Mouse (Mus musculus): ENCODE data around the gene Dlec1. TPM values are rescaled to one million over a fixed set of nuclear protein-coding genes. Genes with fewer than 3 reads are reported as not detected.

The Dlec1 gene
- polyA plus RNA-seq, 1 experiment: 0.16 TPM

DNA sequence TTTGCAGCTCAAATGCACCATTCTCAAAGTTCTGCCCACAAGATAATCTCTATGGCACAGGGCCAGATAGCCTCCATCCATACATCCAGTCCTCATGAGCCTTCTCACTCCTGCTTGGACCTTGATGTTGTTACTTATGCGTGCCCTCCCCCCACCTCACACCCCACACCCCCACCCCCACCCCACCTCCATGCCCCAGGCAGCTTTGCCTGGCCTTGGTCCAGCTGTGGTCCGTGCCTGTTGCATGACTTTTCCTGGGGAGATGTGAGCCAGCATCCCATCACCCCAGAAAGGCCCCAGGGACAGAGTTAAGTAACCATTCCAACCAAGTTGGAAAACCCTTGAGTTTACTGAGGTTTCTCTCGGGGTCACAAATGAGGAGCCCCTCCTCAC is 17.9 kb downstream of the Dlec1 start:
- no peak overlapping the region for H3K27ac ChIP-seq (ENCODE audit: insufficient read depth, low read depth, low read length)
- no peak overlapping the region for H3K4me3 ChIP-seq (ENCODE audit: low read depth, low read length)
- 54% methylated on average over 3 of the region's 3 CpGs for WGBS

DNA sequence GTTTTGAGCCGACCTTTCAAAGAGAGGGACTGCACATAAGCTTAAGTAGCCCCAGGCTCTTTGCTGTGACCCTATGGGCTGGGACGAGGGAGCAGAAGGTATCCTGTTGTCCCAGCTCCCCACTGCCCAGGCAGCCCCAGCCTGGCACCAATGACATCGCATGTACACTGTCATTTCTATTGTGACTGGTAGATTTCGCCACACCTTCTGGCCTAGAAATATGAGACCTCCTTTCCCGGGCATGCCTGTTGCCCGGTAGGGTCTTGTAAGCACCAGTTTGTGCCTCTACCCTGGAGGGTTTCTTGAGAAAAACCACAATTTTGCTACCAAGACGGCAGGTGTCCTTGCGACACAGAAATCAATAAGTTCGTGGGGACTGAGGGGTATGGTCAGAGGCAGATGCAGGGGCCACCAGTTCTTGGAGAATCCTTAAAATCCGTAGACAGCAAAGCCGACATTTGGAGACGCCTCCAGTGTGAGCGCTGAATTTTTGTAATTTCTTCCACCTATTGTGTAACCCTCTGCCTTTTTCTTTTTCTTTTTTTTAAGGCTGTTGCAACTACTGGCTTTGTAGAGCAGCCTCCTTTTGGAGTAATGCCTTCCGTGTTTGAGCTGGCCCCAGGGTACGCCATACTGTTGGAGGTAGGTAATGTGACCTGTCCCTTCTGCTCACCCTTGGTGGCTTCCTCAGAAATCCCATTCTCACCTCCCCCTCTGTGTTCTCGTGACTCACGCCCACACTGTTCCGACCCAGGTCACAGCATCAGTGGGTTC is 20.5 kb downstream of the Dlec1 start:
- H3K27me3 ChIP-seq (ENCODE audit: control insufficient read depth, insufficient read depth, low read length): no peaks in the 10 kb centered on the region
- H3K4me3 ChIP-seq (ENCODE audit: low read depth, low read length): no peak overlapping the region
- TF ChIP-seq CTCF (IDR thresholded peaks at IDR 0.05; ENCODE audit: extremely low read depth, insufficient read length, insufficient replicate concordance, low read depth, low read length) (no peak), POLR2A (IDR thresholded peaks at IDR 0.05; ENCODE audit: low read depth, low read length) (no peak)
- H3K27ac ChIP-seq (ENCODE audit: insufficient read depth, low read depth, low read length): no peak overlapping the region
- no peaks in the 10 kb centered on the region for H3K4me1 ChIP-seq (ENCODE audit: control insufficient read depth, insufficient read depth, insufficient read length, low read length)
- 80% methylated on average over 18 of the region's 18 CpGs for WGBS
- no peaks in the 10 kb centered on the region for H3K36me3 ChIP-seq (ENCODE audit: control insufficient read depth, insufficient read depth, low read length)

More for the DNA sequence above, 17.9 kb downstream of the Dlec1 start:
- TF ChIP-seq POLR2A (IDR thresholded peaks at IDR 0.05; ENCODE audit: low read depth, low read length): no peak
- no peak for TF ChIP-seq CTCF (IDR thresholded peaks at IDR 0.05; ENCODE audit: extremely low read depth, insufficient read length, insufficient replicate concordance, low read depth, low read length)
- no peaks in the 10 kb centered on the region for H3K27me3 ChIP-seq (ENCODE audit: control insufficient read depth, insufficient read depth, low read length)
- H3K4me1 ChIP-seq (ENCODE audit: control insufficient read depth, insufficient read depth, insufficient read length, low read length): no peaks in the 10 kb centered on the region
- H3K36me3 ChIP-seq (ENCODE audit: control insufficient read depth, insufficient read depth, low read length): no peaks in the 10 kb centered on the region

GRCm38 (mm10) chr9:119128436-119129181 is 26.3 kb downstream of the Dlec1 start:
- Histone ChIP-seq H3K36me3 (ENCODE audit: control insufficient read depth, insufficient read depth, low read length) (no peaks in the 10 kb centered on the region), H3K27me3 (ENCODE audit: control insufficient read depth, insufficient read depth, low read length) (no peaks in the 10 kb centered on the region), H3K4me1 (ENCODE audit: control insufficient read depth, insufficient read depth, insufficient read length, low read length) (no peaks in the 10 kb centered on the region), H3K27ac (ENCODE audit: insufficient read depth, low read depth, low read length) (no peak overlapping the region), H3K4me3 (ENCODE audit: low read depth, low read length) (no peak overlapping the region)
- TF ChIP-seq POLR2A (IDR thresholded peaks at IDR 0.05; ENCODE audit: low read depth, low read length) (no peak), CTCF (IDR thresholded peaks at IDR 0.05; ENCODE audit: extremely low read depth, insufficient read length, insufficient replicate concordance, low read depth, low read length) (no peak)
- 68% methylated on average over 12 of the region's 12 CpGs for WGBS

GRCm38 (mm10) chr9:119130692-119131091 is 28.4 kb downstream of the Dlec1 start:
- no peak overlapping the region for H3K27ac ChIP-seq (ENCODE audit: insufficient read depth, low read depth, low read length)
- 20% methylated on average over 5 of the region's 5 CpGs for WGBS
- no peaks in the 10 kb centered on the region for H3K4me1 ChIP-seq (ENCODE audit: control insufficient read depth, insufficient read depth, insufficient read length, low read length)
- H3K36me3 ChIP-seq (ENCODE audit: control insufficient read depth, insufficient read depth, low read length): no peaks in the 10 kb centered on the region
- no peaks in the 10 kb centered on the region for H3K27me3 ChIP-seq (ENCODE audit: control insufficient read depth, insufficient read depth, low read length)
- H3K4me3 ChIP-seq (ENCODE audit: low read depth, low read length): no peak overlapping the region
- TF ChIP-seq CTCF (IDR thresholded peaks at IDR 0.05; ENCODE audit: extremely low read depth, insufficient read length, insufficient replicate concordance, low read depth, low read length) (no peak), POLR2A (IDR thresholded peaks at IDR 0.05; ENCODE audit: low read depth, low read length) (no peak)

DNA sequence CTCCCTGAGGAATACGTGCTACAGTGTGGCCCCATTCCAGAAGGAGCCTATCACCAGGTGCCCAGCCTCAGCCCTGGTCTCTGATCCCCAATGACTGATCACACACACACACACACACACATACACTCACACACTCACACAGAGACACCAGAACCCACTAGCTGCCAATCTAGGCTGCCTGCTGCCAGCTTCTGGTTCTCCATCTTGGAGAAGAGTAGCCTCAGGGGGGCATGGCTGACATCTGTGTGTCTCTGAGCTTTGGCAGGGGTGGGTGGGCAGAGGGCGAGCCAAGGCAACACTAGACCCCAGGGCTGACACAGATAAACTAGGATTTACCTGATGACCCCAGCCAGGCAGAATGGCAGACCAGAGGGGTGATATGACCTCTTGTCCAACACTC is 36.6 kb downstream of the Dlec1 start:
- Histone ChIP-seq H3K27ac (ENCODE audit: insufficient read depth, low read depth, low read length) (no peak overlapping the region), H3K36me3 (ENCODE audit: control insufficient read depth, insufficient read depth, low read length) (no peaks in the 10 kb centered on the region), H3K27me3 (ENCODE audit: control insufficient read depth, insufficient read depth, low read length) (no peaks in the 10 kb centered on the region), H3K4me3 (ENCODE audit: low read depth, low read length) (no peak overlapping the region), H3K4me1 (ENCODE audit: control insufficient read depth, insufficient read depth, insufficient read length, low read length) (no peaks in the 10 kb centered on the region)
- WGBS: 74% methylated on average over 2 of the region's 2 CpGs
- TF ChIP-seq POLR2A (IDR thresholded peaks at IDR 0.05; ENCODE audit: low read depth, low read length) (no peak), CTCF (IDR thresholded peaks at IDR 0.05; ENCODE audit: extremely low read depth, insufficient read length, insufficient replicate concordance, low read depth, low read length) (no peak)

GRCm38 (mm10) chr9:119142066-119142465 is 39.8 kb downstream of the Dlec1 start:
- Histone ChIP-seq H3K27me3 (ENCODE audit: control insufficient read depth, insufficient read depth, low read length) (no peaks in the 10 kb centered on the region), H3K4me1 (ENCODE audit: control insufficient read depth, insufficient read depth, insufficient read length, low read length) (no peaks in the 10 kb centered on the region), H3K27ac (ENCODE audit: insufficient read depth, low read depth, low read length) (no peak overlapping the region), H3K4me3 (ENCODE audit: low read depth, low read length) (no peak overlapping the region), H3K36me3 (ENCODE audit: control insufficient read depth, insufficient read depth, low read length) (no peaks in the 10 kb centered on the region)
- TF ChIP-seq CTCF (IDR thresholded peaks at IDR 0.05; ENCODE audit: extremely low read depth, insufficient read length, insufficient replicate concordance, low read depth, low read length): no peak
- no peak for TF ChIP-seq POLR2A (IDR thresholded peaks at IDR 0.05; ENCODE audit: low read depth, low read length)
- 66% methylated on average over 5 of the region's 5 CpGs for WGBS

DNA sequence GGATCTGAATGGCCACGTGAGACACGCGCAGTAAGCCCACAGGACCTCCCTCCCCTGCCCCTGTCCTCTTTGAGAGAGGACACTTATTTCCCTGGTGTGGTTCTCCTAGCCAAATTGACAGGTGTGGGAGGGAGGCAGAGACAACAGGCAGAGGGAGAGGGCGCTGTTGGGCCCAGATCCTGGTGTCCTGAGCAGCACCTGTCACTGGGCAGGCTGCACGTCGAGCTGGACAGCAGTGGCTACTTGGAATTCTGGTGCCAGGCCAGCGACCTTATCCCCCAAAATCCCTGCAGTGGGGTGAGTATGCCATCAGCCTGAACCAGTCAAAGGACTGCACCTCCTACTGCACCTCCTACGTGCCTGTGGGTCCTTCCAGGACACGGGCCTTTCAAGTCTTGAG is 41.1 kb downstream of the Dlec1 start:
- TF ChIP-seq CTCF (IDR thresholded peaks at IDR 0.05; ENCODE audit: extremely low read depth, insufficient read length, insufficient replicate concordance, low read depth, low read length) (no peak), POLR2A (IDR thresholded peaks at IDR 0.05; ENCODE audit: low read depth, low read length) (no peak)
- Histone ChIP-seq H3K27ac (ENCODE audit: insufficient read depth, low read depth, low read length) (no peak overlapping the region), H3K4me1 (ENCODE audit: control insufficient read depth, insufficient read depth, insufficient read length, low read length) (no peaks in the 10 kb centered on the region), H3K4me3 (ENCODE audit: low read depth, low read length) (no peak overlapping the region), H3K27me3 (ENCODE audit: control insufficient read depth, insufficient read depth, low read length) (no peaks in the 10 kb centered on the region), H3K36me3 (ENCODE audit: control insufficient read depth, insufficient read depth, low read length) (no peaks in the 10 kb centered on the region)
- WGBS: 70% methylated on average over 9 of the region's 9 CpGs

Data from small intestine, adult 2 months (tissue).